In genomic region chr11:61957296-61957813, GRCm38 (mm10) we compare ENCODE assay signal across 8 mouse cellular contexts. TPM values are rescaled to one million over a fixed set of nuclear protein-coding genes. Genes with fewer than 3 reads are reported as not detected.
DNase-seq lines count a peak whose midpoint lies in the region; ATAC-seq and TF ChIP-seq lines count a peak whose summit lies in the region.

No protein-coding gene starts in this region.

- H3K4me3 ChIP-seq in lung, embryonic 14.5 days (ENCODE audit: low read depth, low read length), result peak overlapping the region; percentile 58
- H3K4me3 ChIP-seq in embryonic facial prominence, embryonic 11.5 days (ENCODE audit: low read depth, low read length), result peak overlapping the region; percentile 61
- H3K4me3 ChIP-seq in midbrain, embryonic 15.5 days, result peak overlapping the region; percentile 85

- H3K9ac ChIP-seq in lung, embryonic 14.5 days, result peak overlapping the region; percentile 38; the same call in 1 of the 2 replicates
- H3K9ac ChIP-seq in embryonic facial prominence, embryonic 11.5 days (replicated peaks; ENCODE audit: low read length), result peak overlapping the region; percentile 41
- peak overlapping the region; percentile 68 for H3K9ac ChIP-seq in midbrain, embryonic 15.5 days

- H3K9me3 ChIP-seq in lung, embryonic 14.5 days (ENCODE audit: low read depth, low read length), result no peaks in the 10 kb centered on the region
- no peaks in the 10 kb centered on the region for H3K9me3 ChIP-seq in embryonic facial prominence, embryonic 11.5 days (replicated peaks; ENCODE audit: control insufficient read depth, low read length)
- H3K9me3 ChIP-seq in midbrain, embryonic 15.5 days, result no peaks in the 10 kb centered on the region

- peaks cover 21% of the 10 kb centered on the region for H3K27me3 ChIP-seq in lung, embryonic 14.5 days (ENCODE audit: insufficient read depth, low read length)
- peaks cover 7% of the 10 kb centered on the region; the same call in 1 of the 2 replicates for H3K27me3 ChIP-seq in embryonic facial prominence, embryonic 11.5 days (ENCODE audit: control insufficient read depth, insufficient read depth, low read length)
- no peaks in the 10 kb centered on the region; the same call in 1 of the 2 replicates for H3K27me3 ChIP-seq in midbrain, embryonic 15.5 days (replicated peaks)

- ATAC-seq in lung, embryonic 14.5 days (ENCODE audit: insufficient read depth), result no peak
- ATAC-seq in embryonic facial prominence, embryonic 11.5 days (replicated peaks; ENCODE audit: insufficient number of reproducible peaks, low FRiP score, low TSS enrichment, low read depth), result no peak
- ATAC-seq in inflammation-experienced regulatory T-cells, adult 6 months, result peak; percentile 35
- peak; percentile 85; the same call in 1 of the 2 replicates for ATAC-seq in midbrain, embryonic 15.5 days (replicated peaks)

- H3K4me1 ChIP-seq in lung, embryonic 14.5 days (ENCODE audit: insufficient read depth), result no peaks in the 10 kb centered on the region
- H3K4me1 ChIP-seq in embryonic facial prominence, embryonic 11.5 days (ENCODE audit: control insufficient read depth, insufficient read depth, low read length), result no peaks in the 10 kb centered on the region
- H3K4me1 ChIP-seq in midbrain, embryonic 15.5 days, result 0 out of 2 replicates have a peak, but pooled peaks cover 8% of the 10 kb centered on the region

- no peak; the same call in 1 of the 2 replicates for TF ChIP-seq CTCF in lung, embryonic 14.5 days (IDR thresholded peaks at IDR 0.05; ENCODE audit: low read depth)

- no peaks in the 10 kb centered on the region for H3K36me3 ChIP-seq in lung, embryonic 14.5 days (ENCODE audit: insufficient read depth)
- no peaks in the 10 kb centered on the region for H3K36me3 ChIP-seq in embryonic facial prominence, embryonic 11.5 days (replicated peaks; ENCODE audit: control insufficient read depth, insufficient read depth, low read depth, low read length)
- no peaks in the 10 kb centered on the region for H3K36me3 ChIP-seq in midbrain, embryonic 15.5 days (replicated peaks)

- DNase-seq in lung, embryonic 14.5 days, result peak; percentile 30
- DNase-seq in lung, postnatal 10 days, result no peak
- DNase-seq in ZHBTc4 (ENCODE audit: low read depth, low spot score), result peak; percentile 36
- peak; percentile 60 for DNase-seq in embryonic facial prominence, embryonic 11.5 days (ENCODE audit: low spot score)
- no peak for DNase-seq in adrenal gland, postnatal 36 days
- no peak for DNase-seq in gastrocnemius, postnatal 4 days (ENCODE audit: low spot score in 2 of 2)

- no peak overlapping the region; the same call in 1 of the 2 replicates for H3K27ac ChIP-seq in lung, embryonic 14.5 days (ENCODE audit: low read depth)
- no peak overlapping the region for H3K27ac ChIP-seq in embryonic facial prominence, embryonic 11.5 days (replicated peaks; ENCODE audit: low read depth, low read length)
- no peak overlapping the region for H3K27ac ChIP-seq in midbrain, embryonic 15.5 days

- H3K4me2 ChIP-seq in lung, embryonic 14.5 days, result peak overlapping the region; percentile 99
- peak overlapping the region; percentile 100 for H3K4me2 ChIP-seq in embryonic facial prominence, embryonic 11.5 days (ENCODE audit: low read depth, low read length)
- H3K4me2 ChIP-seq in midbrain, embryonic 15.5 days, result peak overlapping the region; percentile 100

- 3% methylated on average over 25 of the region's 25 CpGs for WGBS in lung, embryonic 14.5 days
- WGBS in embryonic facial prominence, embryonic 11.5 days, result 5% methylated on average over 25 of the region's 25 CpGs
- WGBS in midbrain, embryonic 15.5 days, result 3% methylated on average over 25 of the region's 25 CpGs

RNA-seq across cellular contexts. Expression of gene Specc1, which starts 0.8 kb away (rescaled TPM):
- 13.0 and 13.4 TPM in 2 replicates for polyA plus RNA-seq in lung, embryonic 14.5 days (2014; fragmentation: Nextera tagmentation; extraction: Ambion mirVana)
- 15.3 and 17.2 TPM in 2 replicates for polyA plus RNA-seq in embryonic facial prominence, embryonic 11.5 days (2014; fragmentation: Nextera tagmentation; extraction: Ambion mirVana)
- 1 to 10 TPM in 2 of 3 experiments, under 1 TPM in 1; 0.87 to 6.0 (median 3.3) TPM for polyA plus RNA-seq in inflammation-experienced regulatory T-cells, adult 6 months (2017; shearing (Covaris generic))
- 10.0 and 11.3 TPM in 2 replicates for polyA plus RNA-seq in midbrain, embryonic 15.5 days (2015; fragmentation: Nextera tagmentation; extraction: Ambion mirVana)
- 1 to 10 TPM; 5.7 to 9.9 TPM for total RNA-seq in adrenal gland, postnatal 36 days (2021)
- 10 to 100 TPM in 1 of 2 experiments, 1 to 10 TPM in 1; 9.8 to 12.1 TPM for total RNA-seq in gastrocnemius, postnatal 4 days (2021)

RNA-seq across cellular contexts. Expression of gene Akap10, which starts 27.3 kb away (rescaled TPM):
- 19.0 and 20.4 TPM in 2 replicates for polyA plus RNA-seq in lung, embryonic 14.5 days (2014; fragmentation: Nextera tagmentation; extraction: Ambion mirVana)
- polyA plus RNA-seq in embryonic facial prominence, embryonic 11.5 days (2014; fragmentation: Nextera tagmentation; extraction: Ambion mirVana), result 15.5 and 16.7 TPM in 2 replicates
- polyA plus RNA-seq in inflammation-experienced regulatory T-cells, adult 6 months (2017; shearing (Covaris generic)), result 10 to 100 TPM; 20.6 to 26.9 (median 20.9) TPM
- 13.6 and 14.2 TPM in 2 replicates for polyA plus RNA-seq in midbrain, embryonic 15.5 days (2015; fragmentation: Nextera tagmentation; extraction: Ambion mirVana)
- 10 to 100 TPM; 23.1 to 33.7 TPM for total RNA-seq in adrenal gland, postnatal 36 days (2021)
- total RNA-seq in gastrocnemius, postnatal 4 days (2021), result 10 to 100 TPM; 16.4 to 17.4 TPM

Comparison
In these comparisons a context has a peak if more than half of its experiments do, and no peak if none do; other contexts are left out.
1. DNase-seq: peak in lung, embryonic 14.5 days (single experiment), ZHBTc4 (single experiment) and embryonic facial prominence, embryonic 11.5 days (single experiment); none in lung, postnatal 10 days (single experiment), adrenal gland, postnatal 36 days (0 of 2) and gastrocnemius, postnatal 4 days (0 of 2).
2. ATAC-seq: peak in inflammation-experienced regulatory T-cells, adult 6 months (single experiment) and midbrain, embryonic 15.5 days (single experiment); none in lung, embryonic 14.5 days (single experiment) and embryonic facial prominence, embryonic 11.5 days (single experiment).
3. Peak in every context shown above with its lines, with median percentiles within 50 percentile points of each other: H3K4me2 ChIP-seq, H3K4me3 ChIP-seq and H3K9ac ChIP-seq.